Mouse (Mus musculus) kidney, embryonic 15.5 days (tissue): ENCODE measurements around the gene Pars2. TPM values are rescaled to one million over a fixed set of nuclear protein-coding genes. Genes with fewer than 3 reads are reported as not detected.
A peak's percentile ranks its signal among the peaks of the same experiment; 100 is the strongest.

ENCODE experiments used
- ATAC-seq: fragments of 200-750 bp; cut with Nextera tagmentation; replicated peaks from 2 replicates; pipeline ENCODE4 v1.8.0; 2017; ENCODE audit warnings: moderate TSS enrichment; ENCODE audit not compliant: low FRiP score
- H3K27ac ChIP-seq: fragments of 300-500 bp; sonication (generic); 2 replicates; pipeline ENCODE4 v1.5.1; 2015; ENCODE audit warnings: mild to moderate bottlenecking, inconsistent platforms
- H3K27me3 ChIP-seq: fragments of 300-500 bp; sonication (generic); 2 replicates; pipeline ENCODE4 v1.6.1; 2015; ENCODE audit warnings: inconsistent platforms
- H3K36me3 ChIP-seq: fragments of 300-500 bp; sonication (generic); 2 replicates; pipeline ENCODE4 v1.6.1; 2015; ENCODE audit warnings: inconsistent platforms
- H3K4me1 ChIP-seq: fragments of 300-500 bp; sonication (generic); 2 replicates; pipeline ENCODE4 v1.6.1; 2015; ENCODE audit warnings: inconsistent platforms
- H3K4me2 ChIP-seq: fragments of 300-500 bp; sonication (generic); 2 replicates; pipeline ENCODE4 v1.6.1; 2015; ENCODE audit warnings: moderate library complexity, mild to moderate bottlenecking, inconsistent platforms
- H3K4me3 ChIP-seq: fragments of 300-500 bp; sonication (generic); replicated peaks from 2 replicates; pipeline ENCODE4 v1.5.1; 2015; ENCODE audit warnings: mild to moderate bottlenecking, inconsistent platforms
- H3K9ac ChIP-seq: fragments of 300-500 bp; sonication (generic); 2 replicates; pipeline ENCODE4 v1.6.1; 2015; ENCODE audit warnings: mild to moderate bottlenecking, inconsistent platforms
- H3K9me3 ChIP-seq: fragments of 300-500 bp; sonication (generic); replicated peaks from 2 replicates; pipeline ENCODE4 v1.6.1; 2016; ENCODE audit warnings: inconsistent platforms
- WGBS: fragments of 180-500 bp; shearing (Covaris S2); methylation state at CpG from one replicate; pipeline ENCODE4 v1.1.7; 2015; ENCODE audit warnings: mixed read lengths; 5-methylcytosine and 5-hydroxymethylcytosine counted together
- polyA plus RNA-seq: library from polyadenylated mRNA; unstranded; fragments of >200 nt; fragmentation: Nextera tagmentation; extraction: Ambion mirVana; gene quantifications from 2 replicates; pipeline ENCODE4 v1.2.1, GENCODE M21; 2015

The Pars2 gene
- polyA plus RNA-seq, 1 experiment from 2014 or later = 13.4 TPM

GRCm38 (mm10) chr4:106622030-106622493 is 28.8 kb upstream of the Pars2 start, which contains the start of gene Ttc22:
TSS of gene Ttc22 (plus strand) at chr4:106622432.
- no peak within 1 kb of the TSS for H3K9ac ChIP-seq
- H3K4me2 ChIP-seq = peak within 1 kb of the TSS; percentile 46
- H3K36me3 ChIP-seq = no peaks in the 10 kb centered on the region
- ATAC-seq = no peak
- H3K27ac ChIP-seq = no peak within 1 kb of the TSS
- 21% methylated on average over 16 of the region's 16 CpGs for WGBS
- peaks cover 17% of the 10 kb centered on the region for H3K4me1 ChIP-seq
- no peaks in the 10 kb centered on the region for H3K9me3 ChIP-seq
- H3K27me3 ChIP-seq = peaks cover 64% of the 10 kb centered on the region
- peak within 1 kb of the TSS; percentile 13 for H3K4me3 ChIP-seq

DNA sequence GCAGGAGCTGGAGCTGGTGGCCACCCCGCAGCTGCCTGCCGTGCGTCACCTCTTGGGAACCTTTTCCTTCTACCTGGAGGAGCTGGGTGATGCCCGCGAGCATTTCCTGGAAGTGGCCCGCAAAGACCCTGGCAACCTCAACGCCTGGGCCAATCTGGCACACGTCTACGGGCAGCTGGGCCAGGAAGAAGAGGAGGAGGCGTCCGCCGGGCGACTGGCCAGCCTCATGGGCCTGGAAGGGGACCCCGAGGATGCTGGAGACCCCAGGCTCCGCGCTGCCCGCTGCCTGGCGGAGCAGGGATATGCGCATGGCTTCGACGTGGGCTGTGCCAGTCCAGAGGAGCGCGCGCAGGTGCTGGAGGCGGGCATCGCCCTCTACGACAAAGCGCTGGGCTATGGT is 28.2 kb upstream of the Pars2 start:
- peak overlapping the region; percentile 46 for H3K4me2 ChIP-seq
- H3K36me3 ChIP-seq = no peaks in the 10 kb centered on the region
- peaks cover 11% of the 10 kb centered on the region for H3K4me1 ChIP-seq
- 32% methylated on average over 28 of the region's 28 CpGs for WGBS
- peaks cover 62% of the 10 kb centered on the region for H3K27me3 ChIP-seq
- peak overlapping the region; percentile 13 for H3K4me3 ChIP-seq
- no peak for ATAC-seq
- no peak overlapping the region for H3K27ac ChIP-seq
- H3K9me3 ChIP-seq = no peaks in the 10 kb centered on the region
- H3K9ac ChIP-seq = no peak overlapping the region

GRCm38 (mm10) chr4:106624271-106624670 is 26.6 kb upstream of the Pars2 start:
- no peaks in the 10 kb centered on the region for H3K9me3 ChIP-seq
- ATAC-seq = no peak
- no peak overlapping the region for H3K4me2 ChIP-seq
- no peak overlapping the region for H3K27ac ChIP-seq
- no peak overlapping the region for H3K9ac ChIP-seq
- H3K27me3 ChIP-seq = peaks cover 62% of the 10 kb centered on the region
- 90% methylated on average over 10 of the region's 10 CpGs for WGBS
- H3K4me3 ChIP-seq = no peak overlapping the region
- peaks cover 23% of the 10 kb centered on the region for H3K4me1 ChIP-seq
- no peaks in the 10 kb centered on the region for H3K36me3 ChIP-seq

DNA sequence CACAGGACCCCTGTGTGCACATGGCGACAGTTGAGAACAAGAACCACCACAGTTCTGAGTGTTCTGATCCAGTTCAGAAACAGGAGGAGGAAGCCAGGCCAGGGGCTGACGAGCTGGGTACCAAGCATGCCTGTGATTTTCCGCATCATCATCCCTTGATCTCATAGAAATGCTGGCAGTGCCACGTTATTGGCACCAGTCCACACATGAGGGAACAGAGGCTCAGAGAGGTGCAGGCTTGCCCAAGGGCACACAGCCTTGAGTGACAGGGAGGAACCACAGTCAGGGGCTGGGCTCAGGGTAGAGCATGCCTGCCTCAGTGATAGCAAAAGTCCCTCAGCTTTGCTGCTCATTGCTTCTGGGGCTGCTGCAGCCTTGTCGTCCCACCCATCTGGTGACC is 23.1 kb upstream of the Pars2 start:
- ATAC-seq = no peak
- H3K9me3 ChIP-seq = no peaks in the 10 kb centered on the region
- peaks cover 34% of the 10 kb centered on the region for H3K27me3 ChIP-seq
- 87% methylated on average over 5 of the region's 5 CpGs for WGBS
- no peak overlapping the region for H3K9ac ChIP-seq
- H3K36me3 ChIP-seq = no peaks in the 10 kb centered on the region
- H3K27ac ChIP-seq = no peak overlapping the region
- H3K4me3 ChIP-seq = no peak overlapping the region
- H3K4me2 ChIP-seq = no peak overlapping the region
- peaks cover 42% of the 10 kb centered on the region for H3K4me1 ChIP-seq

GRCm38 (mm10) chr4:106628650-106629360 is 22.1 kb upstream of the Pars2 start:
- no peaks in the 10 kb centered on the region for H3K9me3 ChIP-seq
- ATAC-seq = no peak
- peak overlapping the region; percentile 63 for H3K27ac ChIP-seq
- H3K9ac ChIP-seq = no peak overlapping the region
- no peaks in the 10 kb centered on the region for H3K36me3 ChIP-seq
- 36% methylated on average over 9 of the region's 9 CpGs for WGBS
- H3K27me3 ChIP-seq = peaks cover 24% of the 10 kb centered on the region
- no peak overlapping the region for H3K4me3 ChIP-seq
- H3K4me1 ChIP-seq = peaks cover 51% of the 10 kb centered on the region
- no peak overlapping the region for H3K4me2 ChIP-seq

- Histone ChIP-seq H3K9me3 (no peaks in the 10 kb centered on the region), H3K27me3 (peaks cover 18% of the 10 kb centered on the region), H3K9ac (no peak overlapping the region), H3K36me3 (no peaks in the 10 kb centered on the region), H3K4me2 (no peak overlapping the region), H3K4me1 (peaks cover 57% of the 10 kb centered on the region), H3K27ac (peak overlapping the region; percentile 63), H3K4me3 (no peak overlapping the region)
- ATAC-seq = no peak
- 60% methylated on average over 5 of the region's 5 CpGs for WGBS
Measured at GRCm38 (mm10) chr4:106629374-106629773, 21.5 kb upstream of the Pars2 start.

DNA sequence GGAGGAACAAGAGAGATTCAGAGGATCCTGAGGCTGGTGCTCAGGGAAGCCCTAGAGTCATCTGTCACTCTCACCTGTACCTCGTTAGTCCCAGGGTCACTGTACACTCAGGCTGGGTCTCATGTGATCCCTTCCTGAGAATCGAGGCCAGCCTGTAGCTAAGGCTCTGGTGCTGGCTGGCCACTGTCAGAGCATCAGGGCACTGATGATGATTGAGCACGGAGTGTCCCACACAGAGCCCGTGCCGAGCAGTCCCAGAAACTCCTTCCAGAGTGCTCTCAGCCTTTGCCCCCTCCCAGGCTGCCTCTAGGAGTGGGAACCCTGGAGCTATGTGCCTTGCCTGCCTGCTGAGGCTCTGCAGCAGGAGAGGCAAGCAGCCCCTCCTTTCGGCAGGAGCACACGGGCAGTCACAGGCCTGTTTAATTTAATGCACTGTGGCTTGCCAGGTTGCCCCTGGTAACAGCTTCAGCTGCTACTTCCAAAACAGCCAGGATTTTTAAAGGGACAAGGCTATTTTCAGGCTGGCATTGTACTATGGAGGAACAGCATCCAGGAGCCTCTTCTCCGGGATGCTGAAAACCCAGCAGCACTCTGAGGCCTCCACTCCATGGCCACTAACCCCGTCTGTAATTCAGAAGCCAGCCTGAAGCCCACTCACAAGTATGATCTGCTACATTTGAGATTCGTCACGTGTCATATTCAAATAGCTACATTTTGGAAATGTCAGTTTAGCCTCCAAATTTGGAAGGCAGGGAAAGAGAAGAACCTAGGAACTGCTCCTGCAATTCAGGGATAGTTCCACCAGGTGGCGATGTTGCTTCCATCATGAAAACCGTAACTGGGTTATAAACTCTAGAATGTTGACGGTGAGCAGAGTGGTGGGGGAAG is 20.3 kb upstream of the Pars2 start:
- Histone ChIP-seq H3K9me3 (no peaks in the 10 kb centered on the region), H3K4me3 (no peak overlapping the region), H3K36me3 (no peaks in the 10 kb centered on the region), H3K4me1 (peaks cover 67% of the 10 kb centered on the region), H3K4me2 (no peak overlapping the region), H3K27ac (peak overlapping the region; percentile 28; the same call in 1 of the 2 replicates), H3K9ac (no peak overlapping the region), H3K27me3 (peaks cover 7% of the 10 kb centered on the region; the same call in 1 of the 2 replicates)
- 24% methylated on average over 14 of the region's 14 CpGs for WGBS
- ATAC-seq = 0 out of 2 replicates have a peak, but pooled peaks have one; percentile 1

DNA sequence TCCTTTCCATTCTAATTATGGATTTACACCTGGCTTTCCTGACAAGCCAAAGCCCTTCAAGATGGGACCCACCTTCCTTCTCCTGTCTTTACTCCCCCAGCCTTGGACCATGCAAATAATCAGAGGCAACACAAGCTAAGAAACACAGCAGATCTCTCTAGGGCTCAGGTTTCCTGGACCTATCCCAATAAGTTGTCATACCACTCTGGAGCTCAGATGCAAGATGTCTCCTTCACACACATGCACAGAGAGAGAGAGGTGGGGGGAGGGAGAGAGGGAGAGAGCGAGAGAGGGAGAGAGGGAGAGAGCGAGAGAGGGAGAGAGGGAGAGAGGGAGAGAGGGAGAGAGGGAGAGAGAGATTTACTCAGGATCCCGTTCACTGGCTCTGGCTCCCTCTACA is 18.6 kb upstream of the Pars2 start:
- no peak overlapping the region for H3K4me2 ChIP-seq
- WGBS = 20% methylated on average over 2 of the region's 3 CpGs
- H3K27ac ChIP-seq = peak overlapping the region; percentile 96
- peaks cover 71% of the 10 kb centered on the region for H3K4me1 ChIP-seq
- no peak overlapping the region for H3K9ac ChIP-seq
- H3K36me3 ChIP-seq = no peaks in the 10 kb centered on the region
- ATAC-seq = no peak
- no peaks in the 10 kb centered on the region for H3K27me3 ChIP-seq
- H3K4me3 ChIP-seq = no peak overlapping the region
- no peaks in the 10 kb centered on the region for H3K9me3 ChIP-seq

DNA sequence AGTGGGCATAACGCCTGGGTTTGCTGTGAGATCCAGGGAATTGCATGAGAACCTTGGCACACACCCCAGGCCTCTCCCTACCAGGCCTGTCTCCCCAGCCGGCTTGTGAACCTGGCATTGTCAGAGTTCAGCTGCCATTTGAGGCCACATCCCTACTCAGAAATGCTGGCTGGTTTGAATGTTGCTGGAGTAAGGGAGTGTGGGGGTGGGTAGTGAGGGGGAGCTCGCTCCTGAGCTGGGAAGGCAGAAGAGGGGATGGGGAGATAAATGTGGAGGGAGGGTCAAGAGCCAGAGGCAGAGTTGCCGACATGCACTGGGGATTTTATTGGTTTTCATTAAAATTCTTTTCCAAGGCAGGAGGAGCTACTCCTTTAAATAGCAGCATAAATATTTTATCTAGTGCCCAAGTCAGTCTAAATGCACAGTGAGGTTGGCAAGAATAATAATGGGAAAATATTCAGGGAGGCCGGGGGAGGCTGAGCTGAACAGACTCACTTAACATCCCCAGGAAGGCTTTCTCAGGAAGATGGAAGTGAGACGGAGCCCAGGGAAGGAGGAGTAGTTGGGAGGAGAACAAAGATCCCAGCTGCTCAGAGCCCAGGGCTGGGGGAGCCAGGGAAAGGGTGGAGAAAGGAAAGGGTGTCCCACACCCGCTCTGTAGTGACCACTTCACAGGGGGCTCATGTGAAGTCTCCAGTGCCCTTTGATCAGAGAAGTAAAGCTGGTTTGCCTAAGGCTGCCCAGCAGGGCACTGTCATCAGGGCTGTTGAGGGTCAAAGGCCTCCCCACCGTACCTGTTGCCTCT is 17.4 kb upstream of the Pars2 start:
- Histone ChIP-seq H3K27ac (peak overlapping the region; percentile 96), H3K36me3 (no peaks in the 10 kb centered on the region), H3K4me2 (peak overlapping the region; percentile 12; the same call in 1 of the 2 replicates), H3K9ac (no peak overlapping the region), H3K27me3 (no peaks in the 10 kb centered on the region), H3K4me3 (no peak overlapping the region), H3K4me1 (peaks cover 67% of the 10 kb centered on the region), H3K9me3 (no peaks in the 10 kb centered on the region)
- ATAC-seq = peak; percentile 75
- 12% methylated on average over 8 of the region's 8 CpGs for WGBS

- peak overlapping the region; percentile 12; the same call in 1 of the 2 replicates for H3K4me2 ChIP-seq
- WGBS = 40% methylated on average over 9 of the region's 9 CpGs
Measured at GRCm38 (mm10) chr4:106634086-106634479, 16.8 kb upstream of the Pars2 start.

GRCm38 (mm10) chr4:106643483-106644217 is 7.2 kb upstream of the Pars2 start:
- H3K4me1 ChIP-seq = peaks cover 52% of the 10 kb centered on the region
- no peaks in the 10 kb centered on the region for H3K27me3 ChIP-seq
- 3% methylated on average over 8 of the region's 8 CpGs for WGBS
- H3K4me2 ChIP-seq = peak overlapping the region; percentile 18
- ATAC-seq = peak; percentile 82
- no peak overlapping the region for H3K4me3 ChIP-seq
- H3K9ac ChIP-seq = peak overlapping the region; percentile 8; the same call in 1 of the 2 replicates
- H3K9me3 ChIP-seq = no peaks in the 10 kb centered on the region
- H3K27ac ChIP-seq = peak overlapping the region; percentile 90
- no peaks in the 10 kb centered on the region for H3K36me3 ChIP-seq

More at GRCm38 (mm10) chr4:106634086-106634479, 16.8 kb upstream of the Pars2 start:
- Histone ChIP-seq H3K27me3 (no peaks in the 10 kb centered on the region), H3K36me3 (no peaks in the 10 kb centered on the region), H3K4me3 (no peak overlapping the region), H3K4me1 (peaks cover 61% of the 10 kb centered on the region), H3K27ac (peak overlapping the region; percentile 96), H3K9me3 (no peaks in the 10 kb centered on the region), H3K9ac (no peak overlapping the region)
- no peak for ATAC-seq
